13 mouse cellular contexts compared by ENCODE assay signal in genomic region chr5:142886761-142887160, GRCm38 (mm10).
"Had no signal": no experiment of that assay in that cellular context is flagged by ENCODE, and none has a peak within 500 bp of the region (broad histone marks: within the 10 kb centered on the region; RNA-seq: fewer than 3 reads in every experiment).

No protein-coding gene starts in this region.

- H3K4me2 ChIP-seq: limb, embryonic 13.5 days had no signal

- H3K4me1 ChIP-seq: limb, embryonic 13.5 days had no signal

- DNase-seq: kidney, adult 9 months; kidney, postnatal 4 days; left cerebral cortex, postnatal 4 days; lung, adult 18-20 months; midbrain, embryonic 14.5 days; right cerebral cortex, adult 18-20 months; thymus, postnatal 14 days had no signal

- H3K27ac ChIP-seq: kidney, postnatal 0 days; layer of hippocampus, adult 2 months; limb, embryonic 13.5 days; liver, embryonic 14.5 days; midbrain, embryonic 10.5 days; stomach, postnatal 0 days had no signal

- H3K9ac ChIP-seq: limb, embryonic 13.5 days; liver, embryonic 14.5 days had no signal

- H3K4me3 ChIP-seq: layer of hippocampus, adult 2 months; limb, embryonic 13.5 days; midbrain, embryonic 10.5 days had no signal

- H3K27me3 ChIP-seq: limb, embryonic 13.5 days had no signal

- H3K9me3 ChIP-seq: limb, embryonic 13.5 days; midbrain, embryonic 10.5 days had no signal
